Mouse (Mus musculus) spleen, adult 12 weeks (tissue): ENCODE results near the gene Heatr5b.

Source experiments
- DNase-seq: peaks from one replicate; pipeline ENCODE4 v3.0.0; 2022; ENCODE audit warnings: low spot score

Gene Heatr5b

DNA sequence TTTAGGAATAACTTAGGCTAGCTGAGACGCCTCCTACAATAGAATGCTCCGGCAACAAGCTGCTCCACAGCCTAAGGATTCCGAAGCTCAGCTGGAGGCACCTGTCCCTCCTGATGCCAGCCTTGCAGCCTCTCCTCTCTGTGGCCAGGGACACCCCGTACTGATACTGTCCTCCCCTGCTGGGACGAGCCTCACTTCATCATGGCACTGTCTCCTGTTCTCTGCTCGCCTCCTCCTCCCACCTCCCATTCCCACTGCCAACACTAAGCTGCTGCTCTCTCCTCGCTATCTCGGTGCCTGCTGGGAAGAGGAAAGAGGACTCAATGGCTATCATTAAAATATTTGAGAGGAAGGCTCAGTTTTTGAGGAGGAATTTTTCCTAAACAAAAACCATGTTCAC is 67.6 kb downstream of the Heatr5b start:
- DNase-seq, result no peak

DNA sequence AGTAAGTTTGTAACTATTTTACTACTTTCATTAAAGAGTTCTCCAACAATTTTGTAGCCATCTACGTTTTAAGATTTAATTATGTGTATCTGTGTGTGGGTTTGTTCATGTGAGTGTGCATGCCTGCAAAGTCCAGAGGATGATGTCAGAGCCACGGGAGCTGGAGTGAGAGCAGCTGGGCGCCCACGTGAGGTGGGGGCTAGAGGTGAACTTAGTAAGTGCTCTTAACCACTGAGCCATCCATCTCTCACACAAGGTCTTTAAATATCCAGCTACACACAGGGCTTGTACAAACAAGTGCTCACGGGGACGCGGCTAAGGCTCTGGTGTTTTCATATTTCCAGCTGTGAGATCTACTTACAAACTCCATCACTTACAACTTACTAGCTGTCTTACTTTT is 69.1 kb downstream of the Heatr5b start:
- DNase-seq, result no peak

DNA sequence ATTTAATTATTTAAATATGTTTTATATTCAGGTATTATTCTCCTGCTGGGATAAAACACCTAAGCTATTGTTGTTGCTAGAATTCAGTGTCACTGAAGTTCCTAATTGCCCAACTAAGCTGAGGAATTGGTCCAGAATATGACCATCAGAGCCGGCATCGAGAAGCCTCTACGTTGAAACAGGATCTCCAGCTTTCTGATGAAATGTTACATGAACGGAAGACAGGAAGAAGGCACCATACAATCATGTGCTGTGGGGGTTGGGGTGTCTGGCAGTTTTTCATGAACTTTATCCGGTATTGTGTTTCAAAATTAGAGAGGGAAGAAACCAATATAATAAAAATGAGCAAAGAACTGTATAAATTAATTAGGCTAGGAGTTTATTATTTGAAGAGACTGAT is 71.9 kb downstream of the Heatr5b start:
- DNase-seq, result no peak

DNA sequence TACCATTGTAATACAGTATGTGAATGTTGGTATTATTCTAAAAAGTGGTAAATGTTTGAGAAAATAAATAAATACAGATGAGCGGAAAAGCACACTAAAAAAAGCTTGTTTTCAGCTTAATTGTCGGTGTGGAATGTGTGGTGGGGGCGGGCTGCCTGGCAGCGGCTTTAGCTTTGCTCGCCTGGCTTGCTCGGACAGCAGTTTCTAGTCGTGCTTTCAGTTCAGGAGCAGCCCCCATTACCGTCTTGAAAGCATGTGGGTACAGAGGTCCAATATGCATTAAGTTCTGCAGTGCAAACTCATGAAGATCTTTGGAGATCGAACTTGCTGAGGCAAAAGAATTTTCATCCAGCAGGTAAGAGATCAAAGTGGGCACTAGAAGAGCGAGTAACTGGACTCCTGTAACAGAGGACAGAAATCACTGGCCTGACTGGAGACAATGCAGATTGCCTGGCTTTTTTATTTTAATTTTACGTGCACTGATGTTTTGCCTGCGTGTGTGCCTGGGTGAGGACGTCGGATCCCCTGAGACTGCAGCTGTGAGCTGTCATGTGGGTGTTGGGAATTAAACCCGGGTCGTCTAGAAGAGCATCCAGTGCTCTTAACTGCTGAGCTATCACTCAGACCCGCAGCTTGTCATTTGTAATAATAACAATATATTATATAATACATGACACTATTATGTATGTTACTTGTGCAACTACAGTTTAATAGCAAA is 82.1 kb downstream of the Heatr5b start:
- no peak for DNase-seq

DNA sequence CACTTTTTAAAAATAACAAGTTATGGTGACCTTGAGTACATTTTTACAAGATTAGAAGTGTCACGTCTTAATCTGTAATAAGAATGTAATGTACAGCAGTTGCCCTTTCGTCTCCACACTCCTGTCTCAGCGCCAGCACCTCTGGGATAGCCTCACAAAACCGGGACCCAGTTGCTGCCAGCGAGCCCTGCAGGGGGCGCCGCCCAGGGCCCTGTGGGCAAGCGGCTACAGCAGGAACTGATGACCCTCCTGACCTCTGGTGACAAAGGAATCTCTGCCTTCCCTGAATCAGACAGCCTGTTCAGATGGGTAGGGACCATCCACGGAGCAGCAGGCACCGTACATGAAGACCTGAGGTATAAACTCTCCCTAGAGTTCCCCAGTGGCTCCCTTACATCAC is 83.1 kb downstream of the Heatr5b start:
- DNase-seq, result no peak

DNA sequence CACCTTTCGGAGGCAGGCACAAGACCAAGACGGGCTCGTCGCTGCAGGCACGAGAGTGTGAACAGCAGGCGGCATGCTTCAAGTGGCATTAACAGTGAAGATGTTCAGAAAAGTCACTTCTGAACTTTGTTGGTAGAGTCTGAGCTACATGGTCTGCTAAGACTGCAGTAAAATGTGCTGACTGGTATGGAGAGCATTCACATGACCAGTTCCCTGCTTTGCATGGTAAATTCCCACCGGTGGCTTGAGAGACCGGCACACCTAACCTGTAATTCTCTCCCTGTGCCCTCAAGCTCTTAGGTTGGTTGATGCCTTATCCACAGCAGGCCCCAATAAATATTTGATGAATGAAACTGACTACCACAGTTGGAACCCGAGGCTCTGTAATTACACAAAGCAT is 86.7 kb downstream of the Heatr5b start:
- DNase-seq, result no peak

DNA sequence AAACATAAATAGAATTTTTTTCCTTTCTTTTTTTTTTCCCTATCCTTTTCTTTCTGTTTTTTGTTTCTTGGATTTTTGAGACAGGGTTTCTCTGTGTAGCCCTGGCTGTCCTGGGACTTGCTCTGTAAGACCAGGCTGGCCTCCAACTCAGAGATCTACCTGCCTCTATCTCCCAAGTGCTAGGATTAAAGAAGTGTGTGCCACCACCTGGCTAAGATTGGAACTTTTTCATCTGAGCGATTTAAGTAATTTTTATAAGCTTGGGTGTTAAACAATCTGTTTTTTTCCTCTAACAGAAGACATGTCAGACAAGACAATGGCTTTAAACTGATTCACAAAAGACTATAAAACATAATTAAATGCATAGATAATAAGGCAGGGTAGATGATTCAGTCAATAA is 96.7 kb downstream of the Heatr5b start:
- DNase-seq, result no peak

DNA sequence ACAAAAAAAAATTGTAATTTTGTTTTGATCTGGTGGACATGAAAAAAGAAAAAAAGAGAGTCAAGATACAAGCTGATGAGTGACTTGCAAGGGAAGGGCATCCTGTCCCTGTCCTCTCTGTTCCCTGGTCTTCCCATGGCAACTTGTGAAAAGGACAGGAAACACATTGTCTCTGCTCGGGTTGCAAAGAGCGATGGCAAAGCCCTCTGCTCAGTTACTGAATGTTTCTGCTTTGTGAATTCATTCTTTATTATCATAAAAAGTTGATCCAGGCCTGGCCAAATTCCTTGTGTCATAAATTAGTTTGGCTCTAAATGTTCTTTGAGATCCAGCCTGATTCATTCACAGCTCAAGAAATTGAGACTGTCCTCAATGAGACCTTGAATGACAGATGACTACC is 97.4 kb downstream of the Heatr5b start:
- DNase-seq, result no peak

DNA sequence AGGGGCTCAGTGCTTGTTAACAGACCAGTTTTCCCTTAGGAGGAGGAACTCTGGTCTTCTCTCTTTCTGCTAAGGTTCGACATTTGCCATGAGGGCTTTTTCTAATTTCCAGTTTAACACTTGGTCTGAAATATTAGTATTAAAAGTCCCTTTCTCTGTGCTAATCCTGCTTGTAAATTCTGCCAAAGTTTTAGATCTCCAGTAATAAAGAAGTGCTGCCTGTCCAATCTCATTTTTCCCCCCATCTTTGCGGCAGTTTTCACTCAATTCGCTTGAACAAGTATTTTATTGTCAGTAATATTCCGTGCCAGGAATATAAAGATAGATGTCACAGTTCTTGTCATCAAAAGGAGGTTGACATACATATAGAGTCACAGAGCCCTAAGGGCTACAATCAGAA is 98.1 kb downstream of the Heatr5b start, which contains the start of gene Strn:
Gene Strn (minus strand): TSS at position 101 of the 400 bp plus-strand sequence.
- DNase-seq, result no peak

DNA sequence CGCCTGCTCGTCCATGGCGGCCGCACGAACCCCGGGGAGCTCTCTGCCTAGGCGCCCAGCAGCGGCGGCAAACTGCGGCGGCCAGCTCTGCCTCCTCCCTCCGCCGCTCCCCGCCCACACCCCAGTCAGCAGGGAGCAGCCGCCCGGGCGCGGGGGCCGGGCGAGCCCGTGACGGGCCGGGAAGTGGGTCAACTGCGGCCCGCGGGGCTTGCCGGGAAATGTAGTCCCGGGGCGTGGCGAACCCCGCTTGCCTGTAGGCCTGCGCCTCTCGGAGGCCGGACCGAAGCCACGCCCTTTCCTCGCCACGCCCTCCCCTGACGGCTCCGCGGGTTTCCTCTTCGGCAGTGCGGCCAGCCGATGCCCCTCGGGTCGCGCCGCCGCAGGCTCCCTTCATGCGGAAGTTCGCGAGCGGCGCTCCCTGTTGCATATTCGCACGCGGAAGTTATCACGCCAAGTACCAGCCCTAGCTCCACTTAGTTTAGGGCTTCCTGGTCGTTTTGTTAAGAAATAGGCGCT is 98.6 kb downstream of the Heatr5b start:
- DNase-seq, result peak; percentile 100

DNA sequence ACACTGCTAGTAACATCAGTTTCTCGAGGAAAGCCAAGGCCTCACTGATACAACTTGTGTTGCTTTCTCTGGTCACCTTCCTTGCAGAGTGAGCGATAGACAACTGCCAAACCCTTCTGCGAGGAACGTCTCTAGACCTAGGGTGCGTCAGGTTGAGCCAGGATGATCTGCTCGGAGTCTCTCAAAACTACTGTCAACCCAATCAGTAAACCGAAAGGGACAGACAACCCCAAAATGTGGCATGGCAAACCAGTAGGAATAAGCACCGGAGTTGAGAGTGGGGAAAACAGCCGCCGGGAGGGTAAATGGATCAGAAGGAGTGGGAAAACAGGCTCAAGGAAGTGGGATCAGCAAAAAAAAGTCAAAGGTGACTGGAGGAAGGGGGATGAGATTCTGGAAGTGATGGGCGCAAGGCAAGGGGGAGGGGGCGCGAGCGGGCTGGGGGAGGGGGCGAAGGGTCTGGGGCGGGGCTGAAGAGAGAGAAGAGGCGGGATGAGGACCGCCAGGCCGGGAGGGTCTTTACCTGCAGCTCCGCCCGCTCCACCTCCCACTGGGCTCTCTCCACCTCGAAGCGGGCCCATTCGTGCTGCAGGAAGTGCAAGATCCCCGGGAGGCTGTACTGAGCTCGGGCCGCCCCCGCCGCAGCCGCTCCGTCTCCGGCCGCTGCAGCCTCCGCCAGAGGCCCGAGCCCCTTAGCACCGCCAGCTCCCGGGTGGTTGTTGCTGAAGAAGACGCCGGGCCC is 99.3 kb downstream of the Heatr5b start:
- DNase-seq, result peak; percentile 13

DNA sequence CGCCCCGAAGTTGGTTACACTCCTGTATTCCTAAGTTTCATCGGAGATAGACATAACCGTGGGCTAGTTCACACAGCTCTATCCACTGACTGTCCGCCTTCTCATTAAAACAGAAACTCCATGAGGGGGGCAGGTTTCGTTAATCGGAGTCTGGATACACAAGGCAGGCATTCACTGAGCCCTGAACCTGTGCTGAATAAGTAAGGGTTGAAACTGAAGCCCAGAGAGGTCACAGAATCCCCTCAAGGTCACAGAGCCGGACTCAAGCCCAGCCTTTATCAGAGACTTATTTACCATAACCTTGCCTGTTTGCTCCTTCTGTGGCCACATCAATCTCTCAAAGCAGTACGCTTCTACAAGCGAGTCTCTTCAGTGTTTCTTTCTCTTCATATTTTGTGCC is 100.4 kb downstream of the Heatr5b start:
- DNase-seq, result no peak

DNA sequence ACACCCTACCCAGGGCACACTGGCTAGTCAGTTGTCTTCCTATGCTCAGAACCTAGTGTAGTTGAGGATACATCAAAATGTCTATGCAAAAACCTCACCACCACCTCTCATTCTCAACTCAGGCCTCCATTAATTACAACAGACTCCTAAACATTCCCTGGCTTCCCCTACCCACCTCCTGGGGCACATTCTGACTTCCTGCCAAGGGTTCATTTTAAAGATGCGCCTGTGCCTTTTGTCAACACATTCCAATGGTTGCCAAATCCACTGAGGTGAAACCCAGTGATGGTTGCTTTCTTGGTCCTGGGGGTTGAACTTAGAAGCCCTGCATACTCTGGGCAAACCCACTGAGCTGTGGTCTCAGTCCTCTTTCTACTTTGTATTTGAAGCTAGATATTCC is 103.1 kb downstream of the Heatr5b start:
- no peak for DNase-seq

DNA sequence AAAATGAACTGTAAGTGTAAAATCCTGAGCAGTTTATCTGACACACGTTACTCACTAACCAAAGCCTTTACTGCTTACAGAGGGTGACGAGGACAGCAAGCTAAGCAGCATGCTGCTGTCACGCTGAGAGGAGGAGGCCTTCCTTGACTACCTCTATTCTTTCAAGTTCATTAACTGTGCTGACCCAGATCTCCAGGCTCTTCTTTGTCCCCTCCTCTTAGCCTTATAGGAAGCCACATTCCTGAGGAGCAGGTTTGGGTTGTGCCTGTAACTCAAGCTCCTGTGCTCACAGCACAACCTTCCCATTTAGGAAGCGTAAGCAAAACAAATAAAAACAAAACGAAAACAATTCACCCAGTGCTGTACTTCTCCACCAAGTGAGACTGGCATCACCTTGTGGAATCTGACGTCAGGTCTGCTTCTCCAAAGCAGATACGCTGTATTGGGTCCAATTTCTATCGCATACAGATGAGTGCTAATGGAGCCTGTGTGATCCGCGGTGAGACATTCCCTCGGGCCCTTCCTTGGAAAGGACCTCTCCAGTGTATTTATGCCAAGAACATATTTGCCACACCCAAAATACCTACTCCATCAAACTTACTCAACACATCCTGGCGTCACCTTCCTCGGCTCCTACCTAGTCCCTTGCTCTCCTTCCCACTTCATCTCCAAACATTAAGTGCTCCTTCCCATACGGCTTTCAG is 108.3 kb downstream of the Heatr5b start:
- DNase-seq, result no peak

DNA sequence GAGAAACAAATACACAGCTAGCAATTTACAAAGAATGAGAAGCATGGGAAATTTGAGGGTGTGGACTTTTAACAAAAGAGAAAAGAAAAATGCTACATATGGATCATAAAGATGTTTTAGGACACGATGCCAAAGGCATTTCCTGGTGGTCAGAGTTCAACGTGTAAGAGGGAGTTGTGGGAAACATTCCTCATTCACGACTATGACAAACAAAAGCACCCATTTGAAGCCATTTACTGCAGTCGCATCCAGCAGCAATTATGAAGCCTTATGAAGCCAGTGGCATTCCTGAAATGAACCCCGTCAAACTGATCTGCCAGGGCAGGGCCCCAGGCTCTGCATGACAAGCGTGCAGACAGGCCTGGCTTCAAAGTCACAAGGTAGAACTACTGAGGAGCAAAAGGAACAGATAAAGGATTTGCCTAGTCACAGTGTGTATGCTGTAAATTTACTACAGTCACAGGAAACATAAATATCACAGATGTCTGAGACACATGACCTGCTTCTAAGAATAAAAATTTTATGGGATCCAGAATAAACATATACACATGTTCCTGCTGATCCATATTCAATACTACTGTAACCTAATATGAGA is 110.6 kb downstream of the Heatr5b start:
- no peak for DNase-seq

DNA sequence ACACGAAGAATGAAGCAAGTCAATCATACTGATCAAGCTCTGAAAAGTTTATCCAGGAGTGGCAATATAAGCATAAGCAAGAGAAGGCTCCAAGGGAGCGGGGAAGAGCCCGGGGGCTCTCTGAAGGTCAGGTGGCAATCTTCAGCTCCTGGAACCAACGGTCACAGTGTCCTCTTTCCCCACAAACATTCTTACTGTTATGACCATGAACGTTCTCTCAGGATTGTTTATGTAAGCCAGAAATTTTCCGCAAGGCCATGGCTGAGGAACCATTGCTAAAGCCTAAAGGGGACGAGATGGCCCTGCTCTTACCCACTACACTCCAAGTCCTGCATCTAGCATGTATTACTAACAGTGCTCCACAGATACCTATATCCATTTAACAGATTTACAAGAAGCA is 113.5 kb downstream of the Heatr5b start:
- DNase-seq, result no peak

DNA sequence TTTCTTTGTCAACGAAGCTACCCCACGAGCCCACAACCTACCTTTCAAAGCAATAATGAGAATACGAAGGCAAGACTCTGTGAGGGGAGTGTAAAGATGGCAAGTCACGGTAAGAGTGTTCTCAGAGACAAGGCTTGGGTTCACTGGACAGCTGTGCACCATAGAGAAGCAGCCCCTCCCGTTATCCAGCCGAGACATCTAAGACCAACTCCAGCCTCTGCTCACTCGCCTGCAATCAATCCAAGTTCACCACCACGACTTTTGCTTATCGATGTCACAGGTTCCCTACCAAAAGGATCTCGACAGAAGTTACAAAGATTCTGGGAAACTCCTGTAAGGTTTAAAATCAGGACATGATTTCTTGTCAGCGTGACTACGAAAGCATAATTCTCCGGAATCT is 116.1 kb downstream of the Heatr5b start:
- DNase-seq, result no peak

DNA sequence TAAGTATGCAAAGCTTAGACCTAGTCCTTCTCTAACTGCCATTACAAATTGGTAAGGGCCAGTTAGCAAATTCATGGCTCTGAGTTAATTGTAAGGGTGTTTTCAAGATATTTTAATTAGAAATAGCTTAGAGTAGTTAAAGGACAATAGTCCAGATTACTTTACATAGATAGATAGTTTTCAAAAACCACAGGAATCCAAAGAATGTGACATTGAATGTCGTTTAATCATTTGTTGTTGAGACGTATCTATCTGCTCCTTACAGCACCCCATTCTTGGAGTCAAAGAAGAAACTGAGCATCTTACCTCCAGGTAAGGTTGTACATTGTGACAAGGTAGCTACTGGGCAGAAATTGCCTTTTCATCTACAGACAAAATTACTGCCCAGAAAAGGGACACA is 124.9 kb downstream of the Heatr5b start:
- no peak for DNase-seq

DNA sequence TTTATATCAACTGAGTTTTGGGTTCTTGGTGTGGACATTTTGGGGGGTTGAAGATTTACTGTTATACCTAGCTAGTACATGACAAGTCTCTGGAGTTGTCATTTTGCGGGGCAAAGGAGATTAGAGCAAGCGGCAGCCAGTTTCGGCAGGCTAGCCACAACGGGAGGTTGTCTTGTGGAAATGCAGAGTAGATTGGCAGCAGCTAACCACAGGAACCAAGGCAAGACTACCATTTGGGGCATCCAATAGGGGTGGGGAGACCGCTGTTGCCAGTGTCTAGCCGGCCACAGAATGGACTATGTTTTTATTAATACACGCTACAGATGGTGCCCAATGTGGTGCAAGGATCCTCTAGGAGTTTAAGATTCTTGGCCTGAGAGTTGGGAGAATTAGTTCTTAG is 126.7 kb downstream of the Heatr5b start:
- no peak for DNase-seq

DNA sequence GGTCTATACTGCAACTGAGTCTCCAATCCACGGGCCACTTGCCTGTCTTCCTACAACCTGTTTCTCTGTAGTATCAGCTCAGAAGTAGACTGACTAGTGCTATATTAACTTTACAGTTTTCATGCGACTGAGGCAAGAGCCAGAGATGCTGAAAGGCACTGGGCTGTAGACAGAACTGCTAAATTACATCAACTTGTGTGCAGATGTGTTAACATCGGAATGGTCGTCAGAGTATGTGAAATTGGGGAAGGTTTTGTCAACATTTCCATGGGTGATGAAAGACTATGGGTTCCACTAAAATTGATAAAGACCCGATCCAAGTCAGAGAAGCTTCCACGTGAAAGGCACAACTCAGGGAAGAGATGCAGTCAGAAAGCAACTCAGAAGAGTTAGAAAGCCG is 132.2 kb downstream of the Heatr5b start:
- no peak for DNase-seq
